Mouse (Mus musculus): Measurements from ENCODE around the gene Ift57.

Gene Ift57

DNA sequence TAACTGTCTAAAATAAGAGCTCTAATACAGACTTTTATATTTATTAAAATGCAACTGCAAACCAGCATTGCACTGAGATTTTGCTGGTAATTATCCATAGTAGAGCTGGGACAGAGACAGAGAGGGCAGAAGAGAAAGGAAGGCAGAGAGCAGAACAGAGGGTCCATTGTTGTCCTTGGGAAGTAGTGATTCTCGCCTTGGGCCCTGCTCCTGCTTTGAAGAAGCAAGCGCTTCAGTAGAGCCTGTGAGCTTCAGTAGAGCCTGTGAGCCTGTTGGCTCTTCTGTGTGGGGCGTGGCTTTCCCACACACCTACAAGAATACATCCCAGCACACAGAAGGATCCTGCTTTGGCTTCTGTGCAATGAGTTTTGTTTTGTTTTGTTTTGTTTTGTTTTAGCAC, 54.3 kb downstream of the Ift57 start:
- no peak for DNase-seq (ENCODE audit: low read depth, low spot score)

DNA sequence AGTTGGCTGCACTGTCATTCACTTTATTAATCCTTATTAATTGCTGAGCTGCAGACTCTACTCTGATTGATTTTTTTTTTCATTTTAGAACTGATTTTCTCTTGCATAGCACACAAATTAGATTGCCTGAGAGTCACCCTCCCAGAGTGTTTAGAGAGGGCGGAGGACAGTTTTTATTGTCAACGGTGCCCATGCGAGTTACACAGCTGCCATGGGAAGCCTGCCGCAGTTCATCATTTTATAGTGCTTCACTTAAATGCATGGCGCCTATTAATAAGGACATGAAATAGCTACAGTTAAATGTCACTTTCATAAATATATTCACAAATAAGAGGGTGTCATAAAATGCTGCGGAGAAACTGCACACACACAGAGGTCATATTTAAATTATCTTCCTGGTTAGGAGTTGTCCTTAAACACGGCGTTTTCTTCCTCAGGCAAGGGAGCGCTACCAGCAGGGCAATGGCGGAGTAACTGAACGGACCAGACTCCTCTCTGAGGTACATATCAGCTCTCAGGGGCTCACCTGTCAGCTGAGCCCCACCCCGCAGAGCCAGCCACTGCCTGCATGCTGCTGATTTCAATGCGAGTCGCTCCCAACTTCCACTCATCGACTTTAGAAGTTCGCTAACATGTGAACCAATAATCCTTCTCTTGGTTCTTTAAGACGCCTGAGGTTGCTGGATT, 61.6 kb downstream of the Ift57 start:
- no peak for DNase-seq (ENCODE audit: low read depth, low spot score)

DNA sequence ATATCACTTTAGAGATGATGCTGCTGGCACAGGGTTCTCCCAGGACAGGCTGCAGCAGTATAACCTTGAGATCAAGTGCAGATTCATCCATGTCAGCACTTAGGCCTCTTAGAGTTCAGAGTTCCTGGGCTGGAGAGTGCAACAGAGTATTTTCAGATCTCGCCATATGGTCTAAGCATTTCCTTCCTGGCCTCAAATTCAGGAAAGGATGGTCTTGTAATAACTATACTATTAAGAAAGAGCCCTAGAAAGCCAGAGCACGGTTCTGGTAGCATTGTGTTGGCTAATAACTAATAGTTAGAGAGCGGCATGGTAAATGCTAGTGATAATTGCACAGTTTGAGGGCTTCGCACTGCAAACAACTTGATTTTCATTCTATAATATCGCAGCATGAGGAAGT, 62.9 kb downstream of the Ift57 start:
- no peak for DNase-seq (ENCODE audit: low read depth, low spot score)

DNA sequence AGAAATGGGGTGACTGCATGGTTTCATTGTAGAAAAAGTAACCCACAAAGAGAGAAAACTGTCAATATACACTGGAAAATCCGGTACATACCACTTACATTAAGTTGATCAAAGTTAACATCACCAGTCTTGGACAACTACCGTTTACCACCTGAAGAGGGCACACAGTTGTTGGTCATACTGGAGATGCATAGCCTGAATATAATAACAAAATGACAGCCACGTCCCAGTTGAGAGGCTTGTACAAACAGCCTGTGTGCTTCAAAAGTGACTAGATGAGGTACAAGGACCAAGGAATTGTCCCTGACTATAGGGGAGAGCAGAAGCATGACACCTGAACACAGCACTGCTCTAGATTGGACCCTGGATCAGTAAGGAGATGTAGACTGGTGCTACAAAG, 67.3 kb downstream of the Ift57 start:
- DNase-seq (ENCODE audit: low read depth, low spot score): peak; percentile 17

DNA sequence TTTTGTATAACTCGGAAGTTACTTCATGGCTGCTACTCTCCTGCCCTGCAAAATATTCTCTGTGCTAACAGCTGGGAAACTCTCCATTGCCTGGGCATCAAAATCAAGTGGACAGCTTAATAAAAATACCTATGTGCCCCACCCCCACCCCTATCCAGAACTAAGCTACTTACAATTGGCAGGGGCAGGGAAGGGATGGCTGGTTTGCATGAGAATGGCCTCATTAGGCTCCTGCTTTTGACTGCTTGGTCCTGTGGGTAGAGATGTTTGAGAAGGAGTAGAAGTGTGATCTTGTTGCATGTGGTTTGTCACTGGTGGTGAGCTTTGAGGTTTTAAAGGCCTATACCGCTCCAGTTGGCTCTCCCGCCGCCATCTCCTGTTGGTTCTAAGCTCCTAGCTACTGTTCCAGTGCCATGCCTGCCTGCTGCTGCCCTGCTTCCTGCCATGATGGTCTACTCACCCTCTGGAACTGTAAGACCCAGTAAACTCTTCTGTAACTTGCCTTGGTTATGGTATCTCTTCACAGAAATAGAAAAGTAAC, 69.5 kb downstream of the Ift57 start:
- DNase-seq (ENCODE audit: low read depth, low spot score): peak; percentile 66

DNA sequence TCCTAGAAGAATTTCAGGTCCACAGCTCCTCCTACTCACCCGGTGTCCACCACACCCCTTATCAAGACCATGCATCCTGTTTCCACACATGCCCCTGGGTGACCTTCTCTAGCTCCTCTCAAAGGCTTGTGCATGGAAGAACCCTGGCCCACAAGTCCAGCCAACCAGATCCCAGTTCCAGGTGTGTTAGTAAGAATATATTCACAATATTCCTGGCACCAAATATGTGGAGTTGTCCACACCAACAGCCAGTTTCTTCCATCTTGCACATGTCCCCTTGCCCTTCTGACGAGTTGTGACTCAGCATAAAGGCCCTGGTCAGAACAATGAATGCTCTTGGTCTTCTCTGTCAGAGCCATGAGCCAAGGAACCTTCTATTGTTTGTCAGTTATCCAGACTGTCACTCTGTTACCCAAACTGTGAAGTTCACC, 70.8 kb downstream of the Ift57 start:
- no peak for DNase-seq (ENCODE audit: low read depth, low spot score)

DNA sequence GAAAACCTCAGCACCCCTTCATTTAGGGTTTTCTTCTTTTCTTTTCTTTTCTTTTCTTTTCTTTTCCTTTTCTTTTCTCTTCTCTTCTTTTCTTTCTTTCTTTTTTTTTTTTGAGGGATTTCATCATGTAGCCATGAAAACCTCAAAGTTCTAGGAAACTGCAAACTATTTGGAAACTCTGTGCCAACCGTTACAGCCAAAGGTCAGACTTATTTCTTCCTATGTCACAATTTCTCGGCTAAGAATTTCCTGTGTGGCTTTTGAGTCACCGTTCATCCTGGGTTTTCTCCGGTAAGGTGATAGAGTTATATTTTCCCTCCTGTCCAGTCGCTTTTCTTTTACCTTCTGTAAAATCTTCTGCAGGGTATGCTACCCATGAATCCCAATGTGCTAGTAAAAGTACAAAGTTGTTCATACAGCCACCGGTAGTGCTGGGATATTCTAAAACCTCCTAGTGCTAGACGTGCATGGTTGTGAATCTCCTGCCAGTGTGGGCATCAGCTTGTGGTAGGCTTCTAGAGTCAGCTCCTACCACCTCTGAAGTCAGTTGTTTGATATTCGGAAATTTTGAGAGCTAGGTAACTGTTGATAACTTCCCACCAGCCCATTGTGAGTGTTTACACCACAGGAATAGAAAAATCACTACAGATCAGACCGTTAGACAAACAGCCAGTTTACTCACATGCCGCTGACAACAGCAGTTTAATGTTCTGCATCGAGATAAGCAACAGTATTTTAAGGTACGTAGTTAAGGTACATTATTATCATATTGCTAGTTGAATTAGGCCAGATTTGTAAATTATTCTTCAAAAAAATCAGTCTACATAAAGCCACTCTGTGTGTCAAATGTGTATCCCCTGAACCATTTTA, 71.5 kb downstream of the Ift57 start:
- no peak for DNase-seq (ENCODE audit: low read depth, low spot score)

DNA sequence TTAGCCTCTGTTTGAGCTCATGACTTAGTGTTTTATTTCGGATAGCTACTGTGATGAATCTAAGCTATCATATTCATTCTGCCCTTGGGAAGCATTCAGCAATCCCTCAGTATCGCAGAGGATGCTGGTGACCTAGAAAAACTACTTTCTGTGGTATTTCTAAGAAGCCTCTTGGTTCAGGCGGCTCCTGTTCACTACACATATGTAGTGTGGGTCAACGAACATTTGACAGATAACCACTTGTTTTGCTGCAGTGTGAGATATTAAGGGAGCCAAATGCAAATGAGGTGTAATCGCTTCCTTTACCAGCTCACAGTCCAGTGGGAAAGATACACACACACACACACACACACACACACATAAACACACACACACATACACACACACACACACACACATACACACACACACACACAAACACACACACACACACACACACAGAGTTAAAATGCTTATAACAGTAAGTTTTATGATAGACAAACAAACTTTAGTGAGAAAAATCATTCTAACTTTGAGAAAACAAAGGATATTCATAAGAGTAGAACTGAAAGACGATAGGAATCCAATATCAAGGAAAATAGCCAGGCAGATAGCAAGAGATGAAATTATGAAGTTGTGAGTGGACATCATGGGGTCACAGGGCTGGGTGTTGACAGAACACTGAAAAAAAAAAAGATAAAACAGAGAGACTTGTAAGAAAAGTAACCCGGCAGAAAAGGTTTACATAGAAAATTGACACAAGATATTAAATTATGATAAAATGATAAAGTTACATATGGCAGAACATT, 72.8 kb downstream of the Ift57 start:
- no peak for DNase-seq (ENCODE audit: low read depth, low spot score)

DNA sequence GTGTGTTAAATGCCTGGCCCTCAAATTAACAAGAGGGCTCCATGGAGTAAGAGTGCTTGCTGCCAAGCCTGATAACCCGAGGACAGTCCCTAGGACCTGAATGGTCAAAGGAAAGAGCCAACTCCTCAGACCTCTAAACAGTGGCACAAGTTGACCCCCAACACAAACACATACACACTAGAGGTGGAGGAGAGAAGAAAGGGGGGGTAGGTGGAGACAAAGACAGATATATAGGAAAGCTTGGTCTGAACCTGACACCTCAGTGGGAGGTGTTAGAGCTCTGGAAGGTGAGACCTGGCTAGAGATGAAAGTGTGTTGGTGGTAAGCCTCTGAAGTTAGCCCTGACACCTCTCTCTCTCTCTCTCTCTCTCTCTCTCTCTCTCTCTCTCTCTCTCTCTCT, 73.5 kb downstream of the Ift57 start:
- DNase-seq (ENCODE audit: low read depth, low spot score): no peak

DNA sequence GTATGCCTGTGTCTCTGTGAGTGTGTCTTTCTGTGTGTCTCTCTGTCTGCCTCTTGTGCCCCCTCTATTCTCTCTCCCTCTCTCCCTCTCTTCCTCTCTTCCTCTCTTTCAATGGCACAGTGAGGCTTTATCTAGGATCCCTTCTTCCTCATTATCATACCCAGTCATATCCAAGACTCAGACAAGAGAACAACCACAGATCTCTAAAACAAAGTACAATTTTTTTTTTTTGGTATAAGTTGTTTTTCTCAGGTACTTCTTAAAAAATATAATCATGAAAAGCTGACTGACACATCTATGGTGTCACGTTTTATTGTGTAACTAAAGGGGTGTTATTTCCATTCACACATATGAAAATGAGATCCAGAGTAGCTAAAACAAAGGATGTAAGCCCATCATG, 74.0 kb downstream of the Ift57 start:
- no peak for DNase-seq (ENCODE audit: low read depth, low spot score)

DNA sequence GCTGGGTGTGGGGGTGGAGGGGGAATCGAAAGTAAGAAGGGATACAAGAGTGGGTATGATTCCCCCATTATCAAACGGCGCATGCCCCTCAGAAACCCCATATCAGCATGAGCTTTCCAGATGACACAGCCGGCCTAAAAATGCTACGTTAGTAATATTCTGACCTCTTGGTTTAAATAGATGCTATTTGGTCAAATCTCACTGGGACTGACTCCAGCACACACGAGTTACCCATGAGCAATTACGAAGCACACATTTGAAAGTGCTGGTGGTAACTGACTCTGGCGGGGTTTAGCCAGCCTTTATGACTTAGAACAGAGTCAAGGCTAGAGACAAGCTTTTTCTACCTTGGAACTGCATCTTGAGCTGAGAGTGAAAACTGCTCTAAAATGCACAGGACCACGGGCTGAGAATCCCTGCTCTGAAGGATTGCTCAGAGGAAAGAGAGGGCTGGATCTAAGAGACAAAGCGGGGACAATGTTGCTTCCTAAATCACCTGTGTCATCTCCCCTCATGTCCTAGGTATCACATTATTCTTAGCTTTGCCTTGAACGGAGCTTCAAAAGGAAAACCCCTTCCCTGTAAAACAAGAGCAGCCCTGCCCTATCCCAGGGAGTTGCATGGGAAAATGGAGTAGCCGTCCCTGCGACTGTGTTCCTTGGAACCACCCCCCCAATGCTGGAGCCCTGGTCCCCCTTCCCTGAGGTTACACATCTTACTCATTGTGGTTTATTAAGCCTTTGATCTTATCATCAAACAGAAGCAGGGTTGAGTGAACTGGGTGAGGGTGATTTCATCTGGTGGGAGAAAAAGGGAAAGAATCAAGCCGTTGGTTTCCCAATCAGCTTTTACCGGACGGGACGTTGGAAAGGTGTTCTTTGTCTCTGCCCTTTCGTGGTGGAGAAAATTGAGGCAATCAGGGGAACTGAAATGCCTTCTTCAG, 75.3 kb downstream of the Ift57 start:
- DNase-seq (ENCODE audit: low read depth, low spot score): no peak

DNA sequence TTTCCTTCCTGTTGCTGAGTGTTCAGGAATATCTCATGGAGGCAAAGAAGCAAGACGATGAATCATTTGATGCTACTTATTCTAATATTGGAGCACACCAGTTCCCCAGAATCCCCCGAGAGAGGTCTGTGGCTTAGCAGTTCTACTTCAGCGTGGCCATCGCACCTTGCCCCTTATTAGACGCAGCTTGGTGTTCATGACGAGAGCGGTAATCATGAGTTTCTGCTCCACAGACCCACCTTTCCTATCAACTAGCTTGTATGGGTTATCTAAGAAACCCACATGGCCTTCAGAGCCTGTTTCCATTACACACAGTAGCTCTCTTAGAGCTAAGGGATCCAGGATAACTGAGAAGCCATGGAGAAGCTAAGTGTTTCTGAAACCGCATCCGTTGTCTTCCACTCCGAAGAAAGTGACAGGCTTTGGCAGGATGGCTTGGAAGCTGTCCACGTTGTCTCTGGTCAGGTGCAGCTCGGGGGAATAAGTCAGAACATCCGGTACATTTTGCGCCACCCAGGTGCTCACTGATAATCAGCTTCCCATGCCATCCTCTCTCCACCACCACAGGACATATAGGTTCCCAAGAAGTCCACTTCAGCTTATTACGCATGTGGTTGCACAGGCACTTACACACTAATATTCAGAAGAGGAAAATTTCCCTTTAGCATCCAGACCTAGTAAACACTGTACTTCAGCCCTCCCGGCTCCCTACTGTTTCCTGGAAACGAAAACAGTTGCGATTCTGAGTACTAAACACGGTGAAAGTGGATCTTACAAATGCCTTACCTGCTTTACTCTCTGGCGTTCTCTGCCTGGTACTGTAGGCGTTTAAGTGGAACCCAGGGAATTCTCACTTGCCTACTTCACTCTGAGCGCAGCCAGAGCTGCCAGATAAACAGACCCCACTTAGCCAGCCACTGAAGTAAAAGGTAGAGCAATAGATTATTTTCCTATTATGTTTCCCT, 76.3 kb downstream of the Ift57 start:
- no peak for DNase-seq (ENCODE audit: low read depth, low spot score)

DNA sequence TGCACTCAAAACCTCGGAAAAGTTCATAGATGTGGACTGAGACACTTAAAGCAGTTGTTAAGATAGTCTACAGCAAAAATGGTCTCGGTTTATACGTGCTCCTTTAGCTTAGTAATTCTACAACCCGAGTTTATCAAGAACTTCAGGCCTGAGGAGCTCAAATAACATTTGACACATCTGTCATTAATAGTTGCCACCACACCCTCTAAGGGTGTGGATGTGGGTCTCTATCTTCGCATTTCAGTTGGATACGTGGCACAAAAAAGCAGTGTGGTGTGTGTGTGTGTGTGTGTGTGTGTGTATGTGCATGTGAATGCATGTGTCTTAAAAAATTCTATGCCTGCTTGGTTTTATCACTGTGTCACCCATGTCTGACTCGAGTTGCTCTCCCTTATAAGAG, 77.9 kb downstream of the Ift57 start:
- no peak for DNase-seq (ENCODE audit: low read depth, low spot score)

DNA sequence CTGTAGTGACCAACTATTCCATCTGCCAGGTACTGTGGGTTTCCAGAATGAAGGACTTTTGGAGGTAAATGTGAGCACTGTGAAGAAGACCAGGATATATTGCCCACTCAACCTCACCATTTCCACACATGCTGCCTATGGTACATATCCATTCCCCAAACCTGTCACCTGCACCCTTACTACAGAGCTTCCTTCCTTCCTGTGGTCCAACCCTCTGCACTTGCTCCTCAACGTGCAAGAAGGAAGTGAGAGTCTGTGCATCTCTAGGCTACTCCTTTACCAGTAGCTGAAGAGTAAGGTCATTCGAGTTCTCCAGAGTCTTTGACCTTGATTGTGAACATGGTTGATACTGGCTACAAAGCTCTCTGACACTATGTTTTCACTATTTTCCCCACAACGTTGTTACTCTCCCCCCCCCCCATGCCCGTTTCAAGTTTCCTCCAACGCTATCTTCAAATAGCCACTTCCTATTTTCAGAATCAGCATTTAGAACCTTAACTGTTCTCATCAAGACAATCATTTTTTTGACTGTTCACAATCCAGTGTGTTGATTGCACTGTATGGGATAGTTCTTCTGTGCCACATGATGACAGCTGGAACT, 82.6 kb downstream of the Ift57 start:
- no peak for DNase-seq (ENCODE audit: low read depth, low spot score)

DNA sequence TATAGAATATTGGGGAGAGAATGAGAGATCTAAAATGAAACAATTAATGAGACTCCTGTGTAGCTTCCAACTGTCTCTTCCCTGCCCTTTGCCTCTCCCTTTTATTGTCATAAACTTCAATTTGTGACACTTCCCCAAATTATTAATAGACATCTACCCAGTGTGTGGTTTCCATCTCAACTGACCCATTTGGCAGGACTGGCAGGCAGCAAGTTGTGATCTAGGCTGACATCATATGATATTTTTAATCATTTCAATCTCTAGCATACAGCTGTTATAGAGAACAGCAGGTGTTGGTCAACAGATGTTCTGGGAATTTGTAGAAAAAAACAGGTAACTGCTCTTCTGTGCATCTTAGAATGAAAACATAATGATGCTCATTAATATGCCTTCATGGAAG, 84.3 kb downstream of the Ift57 start:
- DNase-seq (ENCODE audit: low read depth, low spot score): no peak

DNA sequence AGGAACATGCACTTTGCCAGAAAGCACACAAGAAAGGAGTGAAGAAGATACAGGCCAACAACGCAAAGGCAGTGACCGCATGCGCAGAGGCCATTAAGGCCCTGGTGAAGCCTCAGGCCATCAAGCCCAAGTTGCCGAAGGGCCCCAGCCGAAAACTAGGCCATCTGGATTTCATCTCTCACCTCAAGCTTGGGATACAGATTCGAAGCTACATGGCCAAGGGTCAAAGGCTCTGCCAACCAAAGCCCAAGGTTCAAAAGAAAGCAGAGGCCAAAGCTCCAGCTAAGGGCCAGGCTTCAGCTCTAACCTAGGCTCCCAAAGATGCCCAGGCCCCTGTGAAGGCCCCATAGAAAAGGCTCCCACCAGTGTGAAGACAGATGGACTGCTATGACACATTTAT, 87.1 kb downstream of the Ift57 start:
- DNase-seq (ENCODE audit: low read depth, low spot score): no peak

DNA sequence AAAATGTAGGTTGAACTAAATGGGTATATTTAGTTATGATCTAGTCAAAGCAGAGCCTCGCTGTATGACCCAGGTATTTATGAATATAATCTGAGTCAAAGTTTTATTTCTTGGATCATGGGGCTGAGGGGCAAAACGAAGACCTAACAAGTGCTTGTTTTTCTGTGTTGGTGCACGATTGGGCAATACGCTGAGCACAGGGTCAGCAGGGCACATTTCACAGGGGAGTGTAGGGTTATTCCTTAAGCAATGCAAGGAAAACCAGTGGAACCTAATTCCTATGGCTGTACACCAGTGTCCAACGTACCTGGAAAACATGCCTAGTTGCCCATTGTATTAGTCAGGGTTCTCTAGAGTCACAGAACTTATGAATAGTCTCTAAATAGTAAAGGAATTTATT, 88.7 kb downstream of the Ift57 start:
- DNase-seq (ENCODE audit: low read depth, low spot score): no peak

DNA sequence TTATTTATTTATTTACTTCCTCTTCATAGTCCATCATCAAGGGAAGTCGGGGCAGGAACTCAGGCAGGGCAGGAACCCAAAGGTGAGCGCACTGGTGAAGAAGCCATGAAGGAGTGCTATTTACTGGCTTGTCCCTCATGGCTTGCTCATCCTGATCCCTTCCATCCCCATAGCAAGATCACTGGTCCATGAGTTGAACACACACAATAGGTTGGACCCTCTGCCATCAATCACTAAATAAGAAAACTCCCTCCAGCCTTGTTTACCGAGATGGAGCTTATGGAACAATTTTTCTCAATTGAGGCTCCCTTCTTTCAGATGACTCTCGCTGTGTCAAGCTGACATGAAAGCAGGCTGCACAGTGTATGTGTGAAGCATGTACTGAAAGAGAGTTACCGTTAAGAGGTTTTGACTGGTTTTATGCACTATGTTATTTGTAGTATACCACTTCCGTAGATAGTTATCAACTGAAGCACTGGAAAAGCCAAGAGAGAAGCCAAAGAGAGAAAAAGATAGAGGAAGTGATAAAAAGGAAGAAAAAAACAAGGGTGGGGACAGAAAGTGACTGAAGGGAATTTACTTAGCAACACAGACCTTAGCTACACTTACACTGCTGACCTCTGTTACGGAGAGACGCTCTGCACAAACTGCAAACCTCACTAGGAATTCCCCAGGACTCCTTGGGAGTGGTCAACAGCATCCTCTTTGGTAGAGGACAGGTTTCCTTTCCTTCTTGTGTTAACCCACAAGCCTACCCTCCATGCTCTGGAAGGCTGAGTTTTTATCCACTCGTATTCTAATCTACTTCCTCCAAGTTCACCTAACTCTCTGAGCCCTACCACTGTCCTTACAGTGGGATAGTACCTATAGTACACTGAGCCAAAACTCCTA, 91.8 kb downstream of the Ift57 start:
- DNase-seq (ENCODE audit: low read depth, low spot score): no peak

Measured in ES-CJ7 (cell line).